Mouse (Mus musculus): ENCODE data around the gene Cdk8.

DNA sequence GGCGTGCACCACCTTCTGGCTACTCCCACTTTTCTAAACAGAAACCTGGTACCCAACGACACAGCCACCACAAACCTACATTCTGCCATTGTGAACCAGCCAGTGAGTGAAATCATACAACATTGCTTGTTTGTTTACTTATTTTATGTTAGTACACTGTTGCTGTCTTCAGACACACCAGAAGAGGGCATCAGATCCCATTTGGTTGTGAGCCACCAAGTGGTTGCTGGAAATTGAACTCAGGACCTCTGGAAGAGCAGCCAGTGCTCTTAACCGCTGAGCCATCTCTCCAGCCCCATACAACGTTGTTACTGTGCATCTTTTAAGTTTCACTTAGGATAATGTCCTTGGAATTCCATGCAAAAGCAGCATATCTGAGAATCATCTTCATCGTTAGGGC, 98.5 kb downstream of the Cdk8 start:
- no peak for TF ChIP-seq CTCF (IDR thresholded peaks at IDR 0.05; ENCODE audit: extremely low read depth, insufficient read length, insufficient replicate concordance, low read depth, low read length)
- no peak for TF ChIP-seq POLR2A (IDR thresholded peaks at IDR 0.05; ENCODE audit: low read depth, low read length)
